Mouse (Mus musculus): ENCODE measurements around the gene Prpf18. TPM values are rescaled to one million over a fixed set of nuclear protein-coding genes. Genes with fewer than 3 reads are reported as not detected.

Gene Prpf18
- polyA plus RNA-seq (2017; shearing (Covaris generic)) = 71.9 TPM

GRCm38 (mm10) chr2:4651500-4652285 lies at the start of gene Prpf18:
Gene Prpf18, minus strand, starts transcription at chr2:4652113.

Other genes with a start within 250 kb of the Prpf18 start
- gene Bend7, start 65.7 kb upstream of the Prpf18 start, polyA plus RNA-seq (2017; shearing (Covaris generic)) = not detected
- 28.1 TPM for gene Sephs1, start 229.5 kb upstream of the Prpf18 start, polyA plus RNA-seq (2017; shearing (Covaris generic))